Mouse (Mus musculus) cerebellum, adult 2 months (tissue): ENCODE measurements at regions not wholly inside any gene's neighbourhood (a gene's known extent, or its start where the extent isn't known, plus 50 kb on each side); places are given as distances from the start of the nearest gene placed in this dataset.

Experiments used
- CTCF ChIP-seq: fragments of 200-500 bp; IDR thresholded peaks from 2 replicates; pipeline ENCODE4 v1.5.1; 2011; ENCODE audit warnings: low read depth, mild to moderate bottlenecking, control low read depth, low read length, moderate library complexity, borderline replicate concordance; ENCODE audit not compliant: insufficient read depth
- POLR2A ChIP-seq: fragments of 200-500 bp; IDR thresholded peaks from 2 replicates; pipeline ENCODE4 v1.6.1; 2011; ENCODE audit warnings: low read length, control low read depth, borderline replicate concordance; ENCODE audit not compliant: insufficient read depth

GRCm38 (mm10) chr5:51763599-51763998, 196.1 kb upstream of the Ppargc1a start:
- TF ChIP-seq POLR2A: no peak
- no peak for TF ChIP-seq CTCF
